Mouse (Mus musculus): ENCODE data around the gene Glul. TPM values are rescaled to one million over a fixed set of nuclear protein-coding genes. Genes with fewer than 3 reads are reported as not detected.

The Glul gene
- polyA plus RNA-seq, 1 experiment from 2014 or later, result 62.5 TPM

DNA sequence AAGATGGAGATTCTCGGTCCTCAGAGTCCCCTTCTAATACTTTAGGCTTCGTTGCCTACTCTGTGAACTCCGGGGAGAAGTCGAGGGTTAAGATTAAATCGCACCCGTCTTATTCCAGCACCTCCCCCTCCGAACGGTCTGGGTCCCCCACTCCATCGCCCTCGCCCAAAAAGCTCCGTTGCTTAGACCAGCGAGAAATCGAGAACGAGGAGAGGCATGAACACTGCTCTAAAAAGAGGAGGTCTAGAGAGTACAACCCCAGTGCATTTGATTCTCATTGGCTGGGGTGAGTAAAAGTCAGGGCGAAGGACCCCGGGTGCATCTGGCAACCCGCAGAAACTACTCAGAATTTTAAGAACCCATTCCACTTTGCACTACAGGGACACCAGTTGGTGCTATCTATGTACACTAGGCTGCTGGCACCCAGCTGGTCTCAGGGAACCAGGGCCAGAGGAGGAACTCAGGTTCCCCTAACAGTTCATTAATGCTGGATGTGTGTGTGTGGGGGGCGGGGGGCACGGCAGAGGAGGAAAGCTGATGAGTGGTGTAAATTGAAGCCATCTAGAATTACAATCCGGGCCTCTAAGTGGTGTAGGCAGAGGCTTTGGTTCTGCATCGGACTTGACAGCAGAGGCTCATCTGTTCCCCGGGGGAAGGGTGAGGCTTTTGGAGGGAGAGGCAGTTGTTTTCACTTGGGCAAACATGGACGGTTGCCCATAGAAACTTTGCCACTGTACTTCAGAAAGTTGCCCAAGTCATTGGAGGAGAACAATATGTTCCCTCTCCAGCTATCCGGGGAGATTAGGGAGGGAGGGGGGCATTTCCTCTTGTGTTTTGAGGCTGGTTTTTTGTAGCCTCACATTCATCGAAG, 1.4 kb downstream of the Glul start:
- no peaks in the 10 kb centered on the region for H3K27me3 ChIP-seq (ENCODE audit: control insufficient read depth, insufficient read depth, low read length)
- H3K9ac ChIP-seq (ENCODE audit: low read length), result peak overlapping the region; percentile 84
- ATAC-seq (ENCODE audit: insufficient number of reproducible peaks, insufficient read depth, low FRiP score, low read depth), result no peak
- no peaks in the 10 kb centered on the region for H3K9me3 ChIP-seq (ENCODE audit: control insufficient read depth, low read length)
- H3K36me3 ChIP-seq (ENCODE audit: control insufficient read depth, insufficient read depth, low read length), result peaks cover 35% of the 10 kb centered on the region
- WGBS, result 3% methylated on average over 25 of the region's 25 CpGs
- H3K4me2 ChIP-seq (ENCODE audit: low read length), result peak overlapping the region; percentile 82
- H3K4me1 ChIP-seq (ENCODE audit: control insufficient read depth in 2 of 2, insufficient read depth in 2 of 2, low read length in 2 of 2), result peaks cover 7 to 21% of the 10 kb centered on the region in 2 experiments; a peak in 3 of 4 replicates
- peak overlapping the region; percentile 62 to 94 for H3K4me3 ChIP-seq (ENCODE audit: control insufficient read depth in 1 of 2, insufficient read depth in 1 of 2, low read depth in 1 of 2, low read length in 2 of 2)
- peak overlapping the region in 1 of 2 experiments; percentile 89; a peak in 2 of 4 replicates for H3K27ac ChIP-seq (replicated peaks in 1 of 2; ENCODE audit: control insufficient read depth in 1 of 2, insufficient read depth in 1 of 2, low read depth in 2 of 2, low read length in 2 of 2)

DNA sequence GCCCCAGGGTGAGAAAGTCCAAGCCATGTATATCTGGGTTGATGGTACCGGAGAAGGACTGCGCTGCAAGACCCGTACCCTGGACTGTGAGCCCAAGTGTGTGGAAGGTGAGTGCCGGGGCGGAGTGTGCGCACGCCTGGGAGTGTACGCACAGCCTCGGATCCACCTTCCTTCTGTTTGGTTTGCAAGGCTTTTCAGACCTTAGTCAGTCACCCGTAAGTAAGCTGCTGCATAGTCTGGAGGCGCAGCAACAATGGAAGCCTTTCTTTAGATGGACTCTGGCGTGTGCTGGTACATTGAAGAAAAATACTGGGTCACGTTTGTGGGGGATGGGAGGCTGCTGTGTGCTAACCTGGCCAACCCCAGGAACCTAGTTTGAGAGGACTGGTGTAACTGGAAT, 3.3 kb downstream of the Glul start:
- Histone ChIP-seq H3K4me1 (ENCODE audit: control insufficient read depth in 2 of 2, insufficient read depth in 2 of 2, low read length in 2 of 2) (peaks cover 7 to 18% of the 10 kb centered on the region in 2 experiments; a peak in 3 of 4 replicates), H3K4me2 (ENCODE audit: low read length) (no peak overlapping the region), H3K9me3 (ENCODE audit: control insufficient read depth, low read length) (no peaks in the 10 kb centered on the region), H3K27me3 (ENCODE audit: control insufficient read depth, insufficient read depth, low read length) (no peaks in the 10 kb centered on the region), H3K27ac (replicated peaks in 1 of 2; ENCODE audit: control insufficient read depth in 1 of 2, insufficient read depth in 1 of 2, low read depth in 2 of 2, low read length in 2 of 2) (no peak overlapping the region), H3K9ac (ENCODE audit: low read length) (no peak overlapping the region), H3K36me3 (ENCODE audit: control insufficient read depth, insufficient read depth, low read length) (peaks cover 55% of the 10 kb centered on the region), H3K4me3 (ENCODE audit: control insufficient read depth in 1 of 2, insufficient read depth in 1 of 2, low read depth in 1 of 2, low read length in 2 of 2) (no peak overlapping the region)
- ATAC-seq (ENCODE audit: insufficient number of reproducible peaks, insufficient read depth, low FRiP score, low read depth), result no peak
- WGBS, result 93% methylated on average over 13 of the region's 13 CpGs

DNA sequence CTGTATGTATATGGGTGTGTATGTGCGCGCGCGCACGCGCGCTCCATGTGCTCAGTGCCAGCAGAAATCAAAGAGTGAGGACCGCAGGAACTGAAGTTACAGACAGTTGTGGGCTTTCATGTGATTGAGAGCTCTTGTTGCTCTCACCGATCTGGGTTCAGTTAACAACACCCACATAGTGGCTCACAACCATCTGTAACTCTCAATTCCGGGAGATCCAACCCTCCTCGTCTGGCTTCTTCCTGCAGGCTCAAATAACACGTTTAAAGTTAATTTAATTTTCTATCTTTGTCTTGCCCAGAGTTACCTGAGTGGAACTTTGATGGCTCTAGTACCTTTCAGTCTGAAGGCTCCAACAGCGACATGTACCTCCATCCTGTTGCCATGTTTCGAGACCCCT, 4.5 kb downstream of the Glul start:
- Histone ChIP-seq H3K9me3 (ENCODE audit: control insufficient read depth, low read length) (no peaks in the 10 kb centered on the region), H3K36me3 (ENCODE audit: control insufficient read depth, insufficient read depth, low read length) (peaks cover 67% of the 10 kb centered on the region), H3K27me3 (ENCODE audit: control insufficient read depth, insufficient read depth, low read length) (no peaks in the 10 kb centered on the region), H3K27ac (replicated peaks in 1 of 2; ENCODE audit: control insufficient read depth in 1 of 2, insufficient read depth in 1 of 2, low read depth in 2 of 2, low read length in 2 of 2) (no peak overlapping the region), H3K4me3 (ENCODE audit: control insufficient read depth in 1 of 2, insufficient read depth in 1 of 2, low read depth in 1 of 2, low read length in 2 of 2) (no peak overlapping the region), H3K9ac (ENCODE audit: low read length) (no peak overlapping the region), H3K4me1 (ENCODE audit: control insufficient read depth in 2 of 2, insufficient read depth in 2 of 2, low read length in 2 of 2) (peaks cover 5 to 12% of the 10 kb centered on the region in 2 experiments; a peak in 3 of 4 replicates), H3K4me2 (ENCODE audit: low read length) (no peak overlapping the region)
- ATAC-seq (ENCODE audit: insufficient number of reproducible peaks, insufficient read depth, low FRiP score, low read depth), result no peak
- WGBS, result 96% methylated on average over 14 of the region's 14 CpGs

DNA sequence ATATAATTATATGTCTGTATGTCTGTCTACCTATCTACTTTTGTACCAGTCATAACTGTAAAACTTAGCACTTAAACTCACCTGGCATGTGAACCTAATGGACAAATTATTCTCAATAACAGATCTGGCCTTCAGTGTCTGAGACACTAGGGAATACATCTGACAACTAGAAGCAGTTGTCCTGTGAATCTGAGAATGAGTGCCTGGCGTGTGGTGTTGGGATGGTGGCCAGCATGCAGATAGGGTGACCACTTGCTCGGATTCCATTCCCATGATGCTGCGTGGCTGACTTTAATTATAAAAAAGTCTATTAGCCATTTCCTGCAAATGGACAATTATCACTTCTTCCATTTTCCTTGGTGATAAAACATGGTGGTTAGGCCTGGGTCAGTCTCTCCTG, 6.1 kb downstream of the Glul start:
- H3K27ac ChIP-seq (replicated peaks in 1 of 2; ENCODE audit: control insufficient read depth in 1 of 2, insufficient read depth in 1 of 2, low read depth in 2 of 2, low read length in 2 of 2), result no peak overlapping the region
- H3K4me1 ChIP-seq (ENCODE audit: control insufficient read depth in 2 of 2, insufficient read depth in 2 of 2, low read length in 2 of 2), result peaks cover 5 to 12% of the 10 kb centered on the region in 2 experiments; a peak in 3 of 4 replicates
- 80% methylated on average over 3 of the region's 3 CpGs for WGBS
- no peaks in the 10 kb centered on the region for H3K27me3 ChIP-seq (ENCODE audit: control insufficient read depth, insufficient read depth, low read length)
- peaks cover 80% of the 10 kb centered on the region for H3K36me3 ChIP-seq (ENCODE audit: control insufficient read depth, insufficient read depth, low read length)
- no peak overlapping the region for H3K4me2 ChIP-seq (ENCODE audit: low read length)
- H3K9me3 ChIP-seq (ENCODE audit: control insufficient read depth, low read length), result no peaks in the 10 kb centered on the region
- ATAC-seq (ENCODE audit: insufficient number of reproducible peaks, insufficient read depth, low FRiP score, low read depth), result no peak
- no peak overlapping the region for H3K9ac ChIP-seq (ENCODE audit: low read length)
- H3K4me3 ChIP-seq (ENCODE audit: control insufficient read depth in 1 of 2, insufficient read depth in 1 of 2, low read depth in 1 of 2, low read length in 2 of 2), result no peak overlapping the region

DNA sequence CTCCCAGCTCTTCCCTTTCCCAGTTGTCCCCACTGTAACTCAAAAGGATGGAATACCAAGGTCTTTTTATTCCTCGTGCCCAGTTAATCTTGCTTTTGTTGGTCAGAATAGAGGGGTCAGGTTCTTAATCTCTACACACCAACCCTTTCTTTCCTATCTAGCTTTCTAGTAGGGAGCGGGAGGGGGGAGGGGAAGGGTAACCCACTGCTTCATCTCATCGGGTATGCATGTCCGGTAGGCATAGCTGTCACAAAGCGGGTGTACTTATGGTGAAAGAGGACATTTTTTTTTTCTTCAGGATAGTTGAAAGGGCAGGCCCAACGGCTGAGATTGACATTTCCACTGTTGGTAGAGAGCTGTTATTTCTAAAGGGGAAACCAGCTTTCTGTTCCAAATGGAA, 8.5 kb downstream of the Glul start:
- WGBS, result 87% methylated on average over 6 of the region's 6 CpGs
- H3K4me1 ChIP-seq (ENCODE audit: control insufficient read depth in 2 of 2, insufficient read depth in 2 of 2, low read length in 2 of 2), result no peaks in the 10 kb centered on the region
- no peaks in the 10 kb centered on the region for H3K9me3 ChIP-seq (ENCODE audit: control insufficient read depth, low read length)
- peaks cover 74% of the 10 kb centered on the region for H3K36me3 ChIP-seq (ENCODE audit: control insufficient read depth, insufficient read depth, low read length)
- no peak overlapping the region for H3K27ac ChIP-seq (replicated peaks in 1 of 2; ENCODE audit: control insufficient read depth in 1 of 2, insufficient read depth in 1 of 2, low read depth in 2 of 2, low read length in 2 of 2)
- H3K4me2 ChIP-seq (ENCODE audit: low read length), result no peak overlapping the region
- no peak overlapping the region for H3K4me3 ChIP-seq (ENCODE audit: control insufficient read depth in 1 of 2, insufficient read depth in 1 of 2, low read depth in 1 of 2, low read length in 2 of 2)
- H3K9ac ChIP-seq (ENCODE audit: low read length), result no peak overlapping the region
- no peaks in the 10 kb centered on the region for H3K27me3 ChIP-seq (ENCODE audit: control insufficient read depth, insufficient read depth, low read length)
- no peak for ATAC-seq (ENCODE audit: insufficient number of reproducible peaks, insufficient read depth, low FRiP score, low read depth)

DNA sequence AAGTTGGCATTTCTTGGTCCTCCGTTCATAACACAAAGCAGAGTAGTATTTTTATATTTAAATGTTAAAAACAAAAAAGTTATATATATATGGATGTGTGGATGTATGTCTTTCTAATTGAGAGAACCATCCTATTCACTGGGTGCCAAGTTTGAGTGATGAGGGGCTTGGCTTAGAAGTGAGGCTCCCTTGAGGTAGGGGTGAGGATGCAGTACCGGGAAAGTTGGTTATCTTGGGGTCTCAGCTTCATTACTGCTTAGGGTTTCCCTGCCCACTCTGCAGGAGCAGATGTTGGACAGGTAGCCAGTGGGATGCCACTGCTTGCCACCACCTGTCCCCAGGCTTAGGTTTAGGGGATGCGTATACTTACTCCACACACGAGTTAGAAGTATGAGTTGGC, 9.0 kb downstream of the Glul start:
- H3K36me3 ChIP-seq (ENCODE audit: control insufficient read depth, insufficient read depth, low read length), result peaks cover 69% of the 10 kb centered on the region
- H3K27me3 ChIP-seq (ENCODE audit: control insufficient read depth, insufficient read depth, low read length), result no peaks in the 10 kb centered on the region
- H3K9ac ChIP-seq (ENCODE audit: low read length), result no peak overlapping the region
- no peaks in the 10 kb centered on the region for H3K4me1 ChIP-seq (ENCODE audit: control insufficient read depth in 2 of 2, insufficient read depth in 2 of 2, low read length in 2 of 2)
- H3K4me2 ChIP-seq (ENCODE audit: low read length), result no peak overlapping the region
- H3K27ac ChIP-seq (replicated peaks in 1 of 2; ENCODE audit: control insufficient read depth in 1 of 2, insufficient read depth in 1 of 2, low read depth in 2 of 2, low read length in 2 of 2), result no peak overlapping the region
- H3K9me3 ChIP-seq (ENCODE audit: control insufficient read depth, low read length), result no peaks in the 10 kb centered on the region
- WGBS, result over 99% methylated on average over 4 of the region's 4 CpGs
- ATAC-seq (ENCODE audit: insufficient number of reproducible peaks, insufficient read depth, low FRiP score, low read depth), result no peak
- no peak overlapping the region for H3K4me3 ChIP-seq (ENCODE audit: control insufficient read depth in 1 of 2, insufficient read depth in 1 of 2, low read depth in 1 of 2, low read length in 2 of 2)

DNA sequence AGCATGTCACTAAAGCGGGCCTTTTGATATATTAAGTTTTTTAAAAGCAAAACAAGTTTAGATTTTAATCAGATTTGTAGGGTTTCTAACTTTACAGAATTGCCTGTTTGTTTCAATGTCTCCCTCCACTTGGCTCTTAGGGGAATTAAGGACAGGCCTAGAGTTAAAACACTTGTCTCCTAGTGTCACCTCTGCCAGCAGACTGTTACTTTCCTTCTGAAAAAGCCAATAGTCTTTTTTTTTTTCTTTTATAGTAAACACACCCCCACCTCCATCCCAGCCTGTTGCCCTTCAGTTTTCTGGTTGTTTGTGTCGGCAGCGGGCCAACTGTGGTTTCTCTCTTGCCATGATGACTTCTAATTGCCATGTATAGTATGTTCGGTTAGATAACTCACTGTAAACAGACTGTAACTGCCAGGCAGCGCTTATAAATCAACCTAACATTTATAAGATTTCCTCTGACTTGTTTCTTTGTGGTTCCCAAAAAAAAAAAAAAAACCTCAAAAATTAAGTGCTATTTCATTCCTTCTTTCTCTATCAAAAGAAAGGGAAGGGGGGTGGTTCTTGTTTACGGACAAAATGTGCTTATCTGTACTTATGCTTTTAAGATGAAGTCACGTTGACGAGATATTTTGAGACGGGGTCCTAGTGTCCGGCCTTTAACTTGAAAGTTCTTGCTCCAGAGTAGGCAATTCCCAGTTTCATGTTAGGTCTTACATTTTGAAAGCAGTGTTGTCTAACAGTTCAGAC, 9.6 kb downstream of the Glul start:
- no peaks in the 10 kb centered on the region for H3K9me3 ChIP-seq (ENCODE audit: control insufficient read depth, low read length)
- H3K4me1 ChIP-seq (ENCODE audit: control insufficient read depth in 2 of 2, insufficient read depth in 2 of 2, low read length in 2 of 2), result no peaks in the 10 kb centered on the region
- peaks cover 62% of the 10 kb centered on the region for H3K36me3 ChIP-seq (ENCODE audit: control insufficient read depth, insufficient read depth, low read length)
- H3K27ac ChIP-seq (replicated peaks in 1 of 2; ENCODE audit: control insufficient read depth in 1 of 2, insufficient read depth in 1 of 2, low read depth in 2 of 2, low read length in 2 of 2), result no peak overlapping the region
- no peak overlapping the region for H3K4me2 ChIP-seq (ENCODE audit: low read length)
- H3K27me3 ChIP-seq (ENCODE audit: control insufficient read depth, insufficient read depth, low read length), result no peaks in the 10 kb centered on the region
- no peak for ATAC-seq (ENCODE audit: insufficient number of reproducible peaks, insufficient read depth, low FRiP score, low read depth)
- 75% methylated on average over 10 of the region's 10 CpGs for WGBS
- no peak overlapping the region for H3K9ac ChIP-seq (ENCODE audit: low read length)
- H3K4me3 ChIP-seq (ENCODE audit: control insufficient read depth in 1 of 2, insufficient read depth in 1 of 2, low read depth in 1 of 2, low read length in 2 of 2), result no peak overlapping the region
